Mouse (Mus musculus) T-helper 17 cell (primary cell): ENCODE data around the gene Klhdc1.

Experiments
- in situ Hi-C, 2 experiments: fragments of 300-600 bp; cut with MboI, MseI; formaldehyde crosslinking; loops; 1 replicate in 1 of 2; 2 replicates in 1 of 2; pipeline ENCODE4 v1.15.1; 2025; ENCODE audit warnings: high pct_unique_total_duplicates in 2 of 2

Gene Klhdc1

GRCm38 (mm10) chr12:69295651-69296050 lies 54.7 kb downstream of the Klhdc1 start:
- in situ Hi-C loops: loop anchor here in 1 of 2 experiments (5.0 kb wide), 1 partner anchor 78 kb away; no protein-coding TSS in a partner anchor

DNA sequence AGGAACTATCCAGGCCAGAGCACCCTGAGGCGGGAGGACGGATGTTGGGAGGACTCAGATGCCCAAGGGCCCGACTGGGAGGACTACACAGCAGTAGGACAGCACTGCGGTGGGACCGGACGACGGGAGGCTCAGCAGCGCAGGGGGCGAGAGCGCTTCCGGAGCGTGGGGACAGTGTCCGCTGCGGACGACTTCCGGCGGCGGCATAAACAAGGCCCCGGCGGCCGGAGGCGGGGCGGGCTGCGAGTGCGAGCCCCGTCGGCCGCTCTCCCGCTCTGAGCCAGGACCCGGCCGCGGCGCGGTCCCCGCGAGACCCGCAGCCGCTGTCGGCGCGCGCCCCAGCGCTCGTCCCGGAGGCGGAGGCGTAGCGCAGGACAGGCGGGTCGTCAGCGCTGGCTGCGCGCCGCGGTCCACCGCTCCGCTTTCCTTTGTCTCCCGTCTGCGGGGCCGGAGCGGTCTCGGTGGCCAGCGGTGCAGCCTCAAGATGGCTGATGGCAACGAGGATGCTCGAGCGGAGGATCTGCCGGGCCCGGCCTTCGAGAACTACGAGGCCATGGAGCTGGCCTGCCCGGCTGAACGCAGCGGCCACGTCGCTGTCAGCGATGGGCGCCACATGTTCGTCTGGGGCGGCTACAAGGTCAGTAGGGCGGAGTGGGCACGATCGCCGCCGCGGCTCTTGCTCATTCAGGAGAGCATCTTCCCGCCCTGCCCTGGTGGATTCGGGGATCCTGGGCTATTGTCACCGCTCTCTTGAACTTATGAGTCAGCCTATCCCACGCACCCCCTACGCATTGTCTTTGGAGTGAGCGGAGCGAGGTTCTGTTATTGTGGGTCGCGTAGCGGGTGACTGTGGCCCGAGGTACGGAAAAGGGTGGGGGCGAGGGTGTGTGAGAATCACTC lies 55.8 kb downstream of the Klhdc1 start, which contains the start of gene Klhdc2:
Gene Klhdc2, plus strand, starts transcription at position 171 of the 900 bp plus-strand sequence.
- in situ Hi-C loops: loop anchor here in 1 of 2 experiments (5.0 kb wide), 1 partner anchor 79 kb away; no protein-coding TSS in a partner anchor

- in situ Hi-C loops: loop anchor here in 1 of 2 experiments (5.0 kb wide), 1 partner anchor 80 kb away; no protein-coding TSS in a partner anchor
Measured at GRCm38 (mm10) chr12:69297411-69298150, 56.6 kb downstream of the Klhdc1 start.

GRCm38 (mm10) chr12:69298281-69298680 lies 57.3 kb downstream of the Klhdc1 start:
- in situ Hi-C loops: loop anchor here in 1 of 2 experiments (5.0 kb wide), 1 partner anchor 81 kb away; no protein-coding TSS in a partner anchor

- in situ Hi-C loops: loop anchor here in 1 of 2 experiments (5.0 kb wide), 1 partner anchor 82 kb away; no protein-coding TSS in a partner anchor
Measured at GRCm38 (mm10) chr12:69299231-69299630, 58.3 kb downstream of the Klhdc1 start.

DNA sequence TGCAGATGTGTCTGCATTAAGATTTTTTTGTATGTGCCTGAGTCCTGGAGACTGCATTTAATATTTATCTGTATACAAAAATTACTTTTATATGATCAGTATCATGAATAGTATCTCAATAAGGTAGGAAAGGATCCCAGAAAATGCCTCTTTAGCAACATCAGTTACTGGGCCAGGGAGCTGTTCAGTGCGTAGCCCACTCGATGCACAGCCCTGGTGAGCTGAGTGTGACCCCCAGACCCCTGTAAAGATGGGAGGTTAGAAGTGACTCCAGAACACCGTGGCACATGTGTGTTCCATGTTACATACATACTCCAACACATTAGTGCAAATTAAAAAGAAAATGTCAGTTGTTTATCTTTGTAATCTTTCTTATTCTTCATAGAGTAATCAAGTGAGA lies 58.9 kb downstream of the Klhdc1 start:
- in situ Hi-C loops: loop anchor here (5.0 to 25.0 kb wide), 2 partner anchors 83 to 1662 kb away; partner anchors contain the start of gene Psma3 (in 1 of the 2)

DNA sequence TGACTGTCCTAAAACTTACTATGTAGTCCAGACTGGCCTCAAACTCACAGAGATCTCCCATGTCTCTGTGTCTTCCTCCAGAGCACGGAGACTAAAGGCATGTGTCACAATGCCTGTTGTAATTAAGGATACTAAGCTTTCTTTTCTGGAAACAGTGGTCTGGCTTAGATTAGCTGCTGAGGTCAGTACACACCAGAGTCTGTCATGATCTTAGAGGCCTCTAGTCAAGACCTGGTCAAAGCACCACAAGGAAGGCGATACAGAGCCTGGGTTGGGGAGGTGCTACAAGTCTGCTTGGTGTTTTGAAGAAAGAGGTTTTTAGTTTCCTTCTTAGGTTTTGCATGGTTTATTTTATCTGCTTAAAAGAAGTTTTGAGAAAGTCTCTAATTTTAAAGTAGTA lies 59.4 kb downstream of the Klhdc1 start:
- in situ Hi-C loops: loop anchor here in 1 of 2 experiments (25.0 kb wide), 1 partner anchor 1662 kb away; the partner anchor contains the start of gene Psma3

DNA sequence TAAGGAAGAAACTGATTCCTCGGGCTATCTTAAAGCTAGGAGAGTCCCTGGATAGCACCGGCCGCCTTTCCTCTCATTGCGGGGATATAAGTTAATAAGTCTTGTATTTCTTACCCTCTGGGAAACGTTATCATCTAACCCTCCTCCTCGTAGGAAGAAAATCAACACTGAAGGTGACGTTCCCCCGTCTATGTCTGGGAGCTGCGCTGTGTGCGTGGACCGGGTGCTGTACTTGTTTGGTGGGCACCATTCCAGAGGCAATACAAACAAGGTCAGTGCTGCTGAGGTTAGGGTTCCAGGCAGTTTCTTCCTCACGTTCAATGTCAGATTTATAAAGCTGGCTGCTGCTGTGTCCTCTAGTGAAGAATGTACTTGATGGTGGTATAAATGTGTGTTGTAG lies 61.2 kb downstream of the Klhdc1 start:
- in situ Hi-C loops: loop anchor here in 1 of 2 experiments (25.0 kb wide), 1 partner anchor 1660 kb away; the partner anchor contains the start of gene Psma3

DNA sequence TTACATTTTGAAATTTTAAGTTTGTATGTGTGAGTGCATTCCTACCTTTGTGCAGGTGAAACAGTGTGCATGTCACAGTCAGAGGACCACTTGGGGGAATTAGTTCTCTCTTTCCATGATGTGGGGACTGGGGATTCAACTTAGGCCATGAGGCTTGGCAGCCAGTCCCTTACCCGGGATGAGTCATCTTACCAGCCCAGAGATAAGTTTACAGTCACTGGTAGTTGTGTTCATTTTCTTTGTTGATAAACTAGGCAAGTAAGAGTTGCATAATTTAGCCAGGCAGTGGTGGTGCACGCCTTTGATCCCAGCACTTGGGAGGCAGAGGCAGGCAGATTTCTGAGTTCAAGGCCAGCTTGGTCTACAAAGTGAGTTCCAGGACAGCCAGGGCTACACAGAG lies 63.1 kb downstream of the Klhdc1 start:
- in situ Hi-C loops: loop anchor here in 1 of 2 experiments (25.0 kb wide), 1 partner anchor 1658 kb away; the partner anchor contains the start of gene Psma3

- in situ Hi-C loops: loop anchor here (5.0 to 25.0 kb wide), 2 partner anchors 36 to 1656 kb away; partner anchors contain the start of gene Psma3 (in 1 of the 2)
Measured at GRCm38 (mm10) chr12:69306333-69306732, 65.4 kb downstream of the Klhdc1 start.

DNA sequence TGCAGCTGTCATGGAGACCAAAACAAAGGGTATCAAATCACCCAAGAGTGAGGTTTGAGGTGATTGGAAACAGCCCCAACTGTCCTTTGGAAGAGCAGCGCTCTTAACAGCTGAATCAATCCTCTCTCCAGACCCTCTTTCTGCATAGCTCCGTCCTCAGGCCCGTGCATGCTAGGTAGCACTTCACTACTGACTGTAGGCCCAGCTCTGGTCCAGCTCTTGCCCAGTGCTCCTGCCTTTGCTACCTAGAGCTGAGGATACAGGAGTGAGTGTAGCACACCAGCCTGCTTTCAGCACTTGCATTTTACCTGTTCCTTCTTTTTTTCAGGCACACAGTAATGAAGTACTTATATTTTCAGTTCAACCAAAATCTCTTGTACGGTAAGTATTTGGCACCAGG lies 68.7 kb downstream of the Klhdc1 start:
- in situ Hi-C loops: loop anchor here (5.0 to 25.0 kb wide), 4 partner anchors 33 to 1653 kb away; partner anchors contain the start of gene Psma3 (in 1 of the 2)

DNA sequence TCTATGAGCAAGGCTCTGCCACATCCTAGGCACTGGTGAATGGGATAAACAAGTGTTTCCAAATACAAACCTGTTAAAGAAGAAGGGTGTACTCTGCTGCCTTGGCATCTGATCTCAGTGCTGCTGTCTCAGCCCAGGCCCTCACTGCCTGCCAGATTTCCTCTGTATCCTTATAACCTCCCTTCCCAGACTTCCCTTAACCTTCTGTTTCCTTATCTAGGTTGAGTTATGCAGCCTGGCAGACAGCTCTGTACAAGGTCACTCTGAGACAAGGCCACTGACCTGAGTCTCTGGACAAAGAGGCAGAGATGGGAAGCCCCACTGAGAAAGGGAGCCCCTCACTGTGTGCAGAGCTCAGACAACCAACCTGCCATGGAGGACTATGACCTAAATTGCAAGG lies 77.5 kb downstream of the Klhdc1 start:
- in situ Hi-C loops: loop anchor here in 1 of 2 experiments (10.0 to 25.0 kb wide), 3 partner anchors 104 to 1644 kb away; partner anchors contain the start of gene Psma3

DNA sequence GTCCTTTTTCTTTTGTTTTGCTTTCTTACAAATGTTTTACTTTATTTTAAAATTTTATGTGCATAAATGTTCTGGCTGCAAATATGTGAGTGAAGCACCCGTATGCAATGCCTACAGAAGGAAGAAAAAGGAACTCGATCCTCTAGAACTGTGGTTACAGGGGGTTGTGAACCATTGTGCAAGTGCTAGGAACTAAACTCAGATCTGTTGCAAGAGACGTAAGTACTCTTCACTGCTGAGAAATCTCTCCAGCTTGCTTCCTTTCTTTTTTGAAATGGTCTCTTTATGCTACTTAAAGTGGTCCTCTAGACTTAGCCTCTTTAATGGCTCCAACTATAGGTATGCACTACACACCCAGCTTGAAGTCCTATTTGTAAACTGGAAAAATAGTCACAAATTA lies 90.2 kb downstream of the Klhdc1 start:
- in situ Hi-C loops: loop anchor here in 1 of 2 experiments (10.0 kb wide), 2 partner anchors 364 to 1654 kb away; no protein-coding TSS in a partner anchor

DNA sequence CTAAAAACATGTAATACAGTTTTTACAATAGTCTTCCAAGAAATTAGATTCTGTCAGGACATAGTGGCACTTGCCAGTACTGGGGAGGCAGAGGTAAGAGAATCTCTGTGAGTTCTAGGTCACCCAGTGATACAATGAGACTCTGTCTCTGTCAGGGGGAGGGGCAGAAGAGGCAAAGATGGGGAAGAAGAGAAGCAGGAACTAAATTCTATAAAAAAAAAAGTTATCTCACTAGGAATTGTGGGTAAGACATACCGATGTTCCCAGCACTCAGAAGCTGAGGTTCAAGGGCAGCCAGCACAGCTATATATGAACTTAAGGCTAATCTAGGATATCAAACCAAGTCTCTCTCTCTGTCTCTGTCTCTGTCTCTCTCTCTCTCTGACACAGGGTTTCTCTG lies 91.2 kb downstream of the Klhdc1 start:
- in situ Hi-C loops: loop anchor here in 1 of 2 experiments (10.0 kb wide), 2 partner anchors 363 to 1653 kb away; no protein-coding TSS in a partner anchor

- in situ Hi-C loops: loop anchor here in 1 of 2 experiments (10.0 kb wide), 2 partner anchors 361 to 1651 kb away; no protein-coding TSS in a partner anchor
Measured at GRCm38 (mm10) chr12:69333547-69333946, 92.6 kb downstream of the Klhdc1 start.
